Mouse (Mus musculus): Measurements from ENCODE around the gene Naalad2. TPM values are rescaled to one million over a fixed set of nuclear protein-coding genes. Genes with fewer than 3 reads are reported as not detected.

The Naalad2 gene
- total and polyA plus RNA-seq, 3 experiments, result 0.13 to 2.4 (median 2.2) TPM

DNA sequence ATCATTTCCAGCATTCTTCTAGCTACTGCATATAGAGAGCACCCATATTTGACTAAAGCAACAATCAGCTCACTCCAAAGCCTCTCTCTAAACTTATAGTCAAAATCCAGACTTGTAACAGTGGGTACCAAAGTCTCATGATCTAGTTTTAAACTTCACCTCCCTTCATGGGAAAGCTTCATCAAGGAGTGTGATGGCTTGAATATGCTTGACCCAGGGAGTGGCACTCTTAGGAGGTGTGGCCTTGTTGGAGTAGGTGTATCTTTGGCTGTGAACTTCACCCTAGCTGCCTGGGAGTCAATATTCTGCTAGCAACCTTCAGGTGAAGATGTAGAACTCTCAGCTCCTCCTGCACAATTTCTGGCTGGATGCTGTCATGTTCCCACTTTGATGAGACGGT is 1.3 kb upstream of the Naalad2 start, which contains the start of gene Ubtfl1:
Gene Ubtfl1, plus strand, starts transcription at position 301 of the 400 bp plus-strand sequence.
- H3K9ac ChIP-seq (ENCODE audit: insufficient read depth, low read depth), result no peak within 1 kb of the TSS
- no peaks in the 10 kb centered on the region for H3K9me3 ChIP-seq (replicated peaks; ENCODE audit: low read length)
- in situ Hi-C loops (cut with MboI; ENCODE audit: low pct_ligation_motif_present, low pct_unique_long_range_greater_than_20kb, low sequenced_read_pairs), result no loop called here

DNA sequence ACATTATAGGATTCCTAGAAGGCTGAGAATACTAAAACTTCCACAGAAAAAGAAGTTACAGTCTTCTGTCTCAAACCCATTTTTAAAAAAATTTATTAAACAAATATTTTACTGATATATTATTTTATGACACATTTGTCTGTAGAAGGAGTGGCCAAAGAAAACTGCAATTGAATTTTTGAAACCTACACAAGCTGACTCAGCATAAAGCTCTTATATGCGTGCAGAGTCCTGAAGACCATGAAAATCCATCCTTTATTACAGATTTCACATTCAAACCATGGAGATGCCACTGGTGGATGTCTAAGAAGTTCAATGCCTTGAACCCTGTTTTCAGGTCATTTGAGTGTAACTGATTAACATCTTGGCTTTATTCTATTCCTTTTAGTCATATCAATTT is 3.2 kb downstream of the Naalad2 start:
- in situ Hi-C loops (cut with MboI; ENCODE audit: low pct_ligation_motif_present, low pct_unique_long_range_greater_than_20kb, low sequenced_read_pairs), result no loop called here
- dilution Hi-C loops (cut with MboI; ENCODE audit: extremely low pct_ligation_motif_present, extremely low pct_unique_long_range_greater_than_20kb, low sequenced_read_pairs), result no loop called here

More for the DNA sequence above, 1.3 kb upstream of the Naalad2 start, which contains the start of gene Ubtfl1:
- Histone ChIP-seq H3K4me2 (ENCODE audit: insufficient read depth, low read depth, poor library complexity, severe bottlenecking) (no peak within 1 kb of the TSS), H3K27me3 (replicated peaks) (no peaks in the 10 kb centered on the region), H3K27ac (ENCODE audit: insufficient read depth, low read depth) (no peak within 1 kb of the TSS), H3K36me3 (replicated peaks in 1 of 2; ENCODE audit: control insufficient read depth in 1 of 2, insufficient read depth in 1 of 2, low read length in 1 of 2) (no peaks in the 10 kb centered on the region), H3K79me2 (replicated peaks; ENCODE audit: control insufficient read depth, extremely low read depth, insufficient read depth, poor library complexity, severe bottlenecking) (no peaks in the 10 kb centered on the region), H3K4me3 (replicated peaks in 1 of 3; ENCODE audit: low read depth in 2 of 3, low read length in 2 of 3, poor library complexity in 1 of 3) (no peak within 1 kb of the TSS), H3K4me1 (ENCODE audit: control insufficient read depth in 1 of 2, insufficient read depth in 2 of 2) (no peaks in the 10 kb centered on the region)
- no peak for TF ChIP-seq ZMIZ1 (IDR thresholded peaks at IDR 0.05; ENCODE audit: low read depth, low read length)
- TF ChIP-seq MAZ (IDR thresholded peaks at IDR 0.05; ENCODE audit: low read depth, low read length), result no peak
- no peak for TF ChIP-seq SIN3A (IDR thresholded peaks at IDR 0.05; ENCODE audit: low read length)
- TF ChIP-seq RAD21 (IDR thresholded peaks at IDR 0.05; ENCODE audit: low read depth, low read length), result no peak
- no peak for TF ChIP-seq UBTF (IDR thresholded peaks at IDR 0.05; ENCODE audit: low read depth, low read length)
- TF ChIP-seq SMC3 (IDR thresholded peaks at IDR 0.05; ENCODE audit: low read depth, low read length), result no peak
- dilution Hi-C loops (cut with MboI; ENCODE audit: extremely low pct_ligation_motif_present, extremely low pct_unique_long_range_greater_than_20kb, low sequenced_read_pairs), result no loop called here
- DNase-seq (ENCODE audit: extremely low read depth), result no peak

DNA sequence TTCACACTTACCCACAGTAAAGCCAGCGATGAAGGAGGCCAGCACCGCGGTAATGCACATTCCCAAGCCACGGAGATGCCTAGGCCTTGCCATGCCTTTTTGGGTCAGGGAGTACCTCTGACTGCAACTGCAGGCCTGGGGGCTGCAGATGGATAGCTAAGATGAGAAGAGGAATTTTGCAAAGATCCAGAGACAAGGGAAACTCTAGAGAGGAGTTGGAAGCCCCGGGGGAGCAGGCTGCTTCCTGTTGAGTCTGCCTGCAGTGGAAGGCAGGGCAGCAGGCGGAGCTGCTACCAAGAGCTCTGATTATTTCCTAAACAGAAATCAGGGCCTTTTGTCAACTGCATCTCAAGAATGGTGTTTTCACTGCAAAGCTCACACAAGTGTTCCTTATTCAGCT is 17.0 kb downstream of the Naalad2 start:
- in situ Hi-C loops (cut with MboI; ENCODE audit: low pct_ligation_motif_present, low pct_unique_long_range_greater_than_20kb, low sequenced_read_pairs) (no loop called here), dilution Hi-C loops (cut with MboI; ENCODE audit: extremely low pct_ligation_motif_present, extremely low pct_unique_long_range_greater_than_20kb, low sequenced_read_pairs) (no loop called here)
- no peaks in the 10 kb centered on the region for H3K9me3 ChIP-seq (replicated peaks; ENCODE audit: low read length)
- no peak overlapping the region for H3K4me3 ChIP-seq (replicated peaks in 1 of 3; ENCODE audit: low read depth in 2 of 3, low read length in 2 of 3, poor library complexity in 1 of 3)
- no peaks in the 10 kb centered on the region for H3K79me2 ChIP-seq (replicated peaks; ENCODE audit: control insufficient read depth, extremely low read depth, insufficient read depth, poor library complexity, severe bottlenecking)
- H3K4me1 ChIP-seq (ENCODE audit: control insufficient read depth in 1 of 2, insufficient read depth in 2 of 2), result peaks cover 0 to 21% of the 10 kb centered on the region in 2 experiments; a peak in 2 of 4 replicates
- TF ChIP-seq CTCF (conservative IDR thresholded peaks at IDR 0.05 in 1 of 2, IDR thresholded peaks at IDR 0.05 in 1 of 2; ENCODE audit: low read depth in 2 of 2, low read length in 2 of 2), result no peak
- no peak for TF ChIP-seq EP300 (IDR thresholded peaks at IDR 0.05; ENCODE audit: low read length)
- no peak for TF ChIP-seq CHD1 (IDR thresholded peaks at IDR 0.05; ENCODE audit: low read depth, low read length)
- TF ChIP-seq NRF1 (IDR thresholded peaks at IDR 0.05; ENCODE audit: low read depth, low read length), result no peak
- TF ChIP-seq ZC3H11A (IDR thresholded peaks at IDR 0.05; ENCODE audit: low read depth, low read length), result no peak
- TF ChIP-seq TBP (conservative IDR thresholded peaks at IDR 0.05; ENCODE audit: low read depth, low read length), result no peak
- TF ChIP-seq ELF1 (IDR thresholded peaks at IDR 0.05; ENCODE audit: low read depth, low read length), result no peak
- TF ChIP-seq CHD2 (IDR thresholded peaks at IDR 0.05; ENCODE audit: low read length), result no peak
- TF ChIP-seq E2F4 (IDR thresholded peaks at IDR 0.05; ENCODE audit: insufficient replicate concordance, low read depth, low read length), result no peak
- no peak for TF ChIP-seq POLR2A (IDR thresholded peaks at IDR 0.05; ENCODE audit: low read depth, low read length)
- no peak for TF ChIP-seq MAFK (IDR thresholded peaks at IDR 0.05; ENCODE audit: insufficient replicate concordance, low read length)
- TF ChIP-seq USF1 (IDR thresholded peaks at IDR 0.05; ENCODE audit: low read depth, low read length), result no peak
- no peak for TF ChIP-seq RAD21 (IDR thresholded peaks at IDR 0.05; ENCODE audit: low read depth, low read length)
- TF ChIP-seq MEF2A (IDR thresholded peaks at IDR 0.05; ENCODE audit: borderline replicate concordance, low read depth, low read length), result no peak
- no peak for TF ChIP-seq PAX5 (IDR thresholded peaks at IDR 0.05; ENCODE audit: low read length)
- TF ChIP-seq MAZ (IDR thresholded peaks at IDR 0.05; ENCODE audit: low read depth, low read length), result no peak
- no peak for TF ChIP-seq MAX (IDR thresholded peaks at IDR 0.05; ENCODE audit: low read length)
- TF ChIP-seq USF2 (conservative IDR thresholded peaks at IDR 0.05; ENCODE audit: low read depth, low read length), result no peak
- no peak overlapping the region for H3K9ac ChIP-seq (ENCODE audit: insufficient read depth, low read depth)
- no peak overlapping the region for H3K4me2 ChIP-seq (ENCODE audit: insufficient read depth, low read depth, poor library complexity, severe bottlenecking)
- H3K36me3 ChIP-seq (replicated peaks in 1 of 2; ENCODE audit: control insufficient read depth in 1 of 2, insufficient read depth in 1 of 2, low read length in 1 of 2), result no peaks in the 10 kb centered on the region
- DNase-seq (ENCODE audit: extremely low read depth), result no peak
- no peaks in the 10 kb centered on the region for H3K27me3 ChIP-seq (replicated peaks)
- H3K27ac ChIP-seq (ENCODE audit: insufficient read depth, low read depth), result no peak overlapping the region

More for the DNA sequence above, 3.2 kb downstream of the Naalad2 start:
- no peaks in the 10 kb centered on the region for H3K79me2 ChIP-seq (replicated peaks; ENCODE audit: control insufficient read depth, extremely low read depth, insufficient read depth, poor library complexity, severe bottlenecking)
- DNase-seq (ENCODE audit: extremely low read depth), result no peak
- no peaks in the 10 kb centered on the region for H3K4me1 ChIP-seq (ENCODE audit: control insufficient read depth in 1 of 2, insufficient read depth in 2 of 2)
- no peaks in the 10 kb centered on the region for H3K36me3 ChIP-seq (replicated peaks in 1 of 2; ENCODE audit: control insufficient read depth in 1 of 2, insufficient read depth in 1 of 2, low read length in 1 of 2)
- peak; percentile 82 for TF ChIP-seq MAFK (IDR thresholded peaks at IDR 0.05; ENCODE audit: insufficient replicate concordance, low read length)
- TF ChIP-seq ZC3H11A (IDR thresholded peaks at IDR 0.05; ENCODE audit: low read depth, low read length), result no peak
- TF ChIP-seq ZMIZ1 (IDR thresholded peaks at IDR 0.05; ENCODE audit: low read depth, low read length), result no peak
- H3K27ac ChIP-seq (ENCODE audit: insufficient read depth, low read depth), result no peak overlapping the region
- H3K9me3 ChIP-seq (replicated peaks; ENCODE audit: low read length), result no peaks in the 10 kb centered on the region
- H3K27me3 ChIP-seq (replicated peaks), result no peaks in the 10 kb centered on the region
- no peak overlapping the region for H3K9ac ChIP-seq (ENCODE audit: insufficient read depth, low read depth)
- H3K4me2 ChIP-seq (ENCODE audit: insufficient read depth, low read depth, poor library complexity, severe bottlenecking), result no peak overlapping the region
- H3K4me3 ChIP-seq (replicated peaks in 1 of 3; ENCODE audit: low read depth in 2 of 3, low read length in 2 of 3, poor library complexity in 1 of 3), result no peak overlapping the region
